Mouse (Mus musculus) cortical plate, adult 2 months (tissue): ENCODE measurements around the gene Serpinb1c.

ENCODE experiments used
- CTCF ChIP-seq: fragments of 200-500 bp; IDR thresholded peaks from 2 replicates; pipeline ENCODE4 v1.5.1; 2011; ENCODE audit warnings: mild to moderate bottlenecking, control low read depth, low read length; ENCODE audit not compliant: insufficient read depth; ENCODE audit errors: extremely low read depth
- POLR2A ChIP-seq: fragments of 200-500 bp; IDR thresholded peaks from 2 replicates; pipeline ENCODE4 v1.6.1; 2011; ENCODE audit warnings: mild to moderate bottlenecking, low read length, control low read depth; ENCODE audit not compliant: insufficient read depth; ENCODE audit errors: extremely low read depth

GRCm38 (mm10) chr13:32834513-32834912 lies 63.5 kb downstream of the Serpinb1c start:
- TF ChIP-seq CTCF (no peak), POLR2A (no peak)
